Mouse (Mus musculus) macrophage (primary cell): ENCODE results near the gene Timp3. TPM values are rescaled to one million over a fixed set of nuclear protein-coding genes. Genes with fewer than 3 reads are reported as not detected.

Experiments used
- H3K27ac ChIP-seq: fragments of 350-480 bp; formaldehyde crosslinking; 2 replicates; pipeline ENCODE4 v1.9.0; 2021
- H3K36me3 ChIP-seq: fragments of 350-480 bp; formaldehyde crosslinking; 2 replicates; pipeline ENCODE4 v1.9.0; 2021; ENCODE audit errors: inconsistent target
- H3K4me3 ChIP-seq: fragments of 350-480 bp; formaldehyde crosslinking; 2 replicates; pipeline ENCODE4 v1.9.0; 2021; ENCODE audit errors: inconsistent target
- H3K79me2 ChIP-seq: fragments of 350-480 bp; formaldehyde crosslinking; 2 replicates; pipeline ENCODE4 v1.9.0; 2021; ENCODE audit errors: inconsistent target
- WGBS: methylation state at CpG from one replicate; pipeline ENCODE4 v1.1.7; 2026; ENCODE audit warnings: inconsistent platforms; ENCODE audit not compliant: missing documents; 5-methylcytosine and 5-hydroxymethylcytosine counted together
- polyA plus RNA-seq: library from polyadenylated mRNA; stranded (reverse); fragments of 250-400 nt; gene quantifications from 3 replicates; pipeline ENCODE4 v1.2.4, GENCODE M21; 2018; ENCODE audit warnings: inconsistent platforms
- total RNA-seq, 78 experiments: library from RNA; depleted of rRNA; stranded (reverse); fragments of 250-400 nt; gene quantifications; 1 replicate in 9 of 78; 2 replicates in 24 of 78; 3 replicates in 43 of 78; 4 replicates in 2 of 78; pipeline ENCODE4 v1.2.4; 2018; ENCODE audit warnings: inconsistent platforms in 56 of 78

Timp3 gene
- 10 to 100 TPM in 1 of 26 experiments, 1 to 10 TPM in 2, under 1 TPM in 14, not detected in 9; 0.12 to 32.3 (median 0.48) TPM for total RNA-seq (2018; cell fraction: chromatin; rRNA removed)
- under 1 TPM; 0.03 to 0.26 (median 0.10) TPM for total RNA-seq (2018; cell fraction: cytosol; rRNA removed)
- total RNA-seq (2018; cell fraction: nucleus; rRNA removed), result 1 to 10 TPM in 1 of 26 experiments, under 1 TPM in 22, not detected in 3; 0.11 to 6.2 (median 0.34) TPM
- polyA plus RNA-seq, result 0.08 to 0.83 TPM (median 0.25 TPM) in 3 replicates

- no peaks in the 10 kb centered on the region for H3K36me3 ChIP-seq
- H3K79me2 ChIP-seq, result no peaks in the 10 kb centered on the region
- no peak within 1 kb of the TSS for H3K27ac ChIP-seq
- no peak within 1 kb of the TSS for H3K4me3 ChIP-seq
- WGBS, result 7% methylated on average over 53 of the region's 65 CpGs
These were observed at the start of gene Timp3 for GRCm38 (mm10) chr10:86300293-86301116. Gene Timp3 (plus strand): TSS chr10:86300372.

- whole genome bisulfite sequencing, result 72% methylated on average over 4 of the region's 4 CpGs
- Histone ChIP-seq H3K36me3 (no peaks in the 10 kb centered on the region), H3K4me3 (no peak overlapping the region), H3K79me2 (no peaks in the 10 kb centered on the region), H3K27ac (no peak overlapping the region)
These were observed 44.0 kb upstream of the Timp3 start for GRCm38 (mm10) chr10:86256221-86256620.

DNA sequence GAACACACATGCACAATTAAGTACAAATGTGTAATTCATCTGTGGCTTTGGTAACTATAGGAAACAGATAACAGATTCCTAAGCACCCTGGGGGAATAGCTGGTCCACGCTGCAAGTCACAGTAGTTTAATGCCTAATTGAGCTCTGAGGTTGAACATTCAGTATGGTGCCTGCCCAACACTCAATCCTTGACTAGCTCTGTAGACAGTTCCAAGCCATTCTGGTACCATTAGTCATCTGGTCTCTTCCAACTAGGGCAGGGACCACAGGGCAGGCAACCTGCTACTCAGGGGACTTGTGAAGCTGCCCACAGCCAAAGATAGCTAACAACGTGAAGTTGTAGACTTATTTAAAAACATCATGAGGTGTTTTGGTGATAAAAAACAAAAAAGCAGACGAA is 43.1 kb upstream of the Timp3 start:
- Histone ChIP-seq H3K4me3 (no peak overlapping the region), H3K27ac (no peak overlapping the region), H3K79me2 (no peaks in the 10 kb centered on the region), H3K36me3 (no peaks in the 10 kb centered on the region)
- WGBS, result 88% methylated on average over 3 of the region's 3 CpGs

- WGBS, result 98% methylated on average over 3 of the region's 4 CpGs
- no peaks in the 10 kb centered on the region for H3K36me3 ChIP-seq
- H3K79me2 ChIP-seq, result no peaks in the 10 kb centered on the region
- no peak overlapping the region for H3K4me3 ChIP-seq
- no peak overlapping the region for H3K27ac ChIP-seq
These were observed 42.1 kb upstream of the Timp3 start for GRCm38 (mm10) chr10:86258046-86258445.

DNA sequence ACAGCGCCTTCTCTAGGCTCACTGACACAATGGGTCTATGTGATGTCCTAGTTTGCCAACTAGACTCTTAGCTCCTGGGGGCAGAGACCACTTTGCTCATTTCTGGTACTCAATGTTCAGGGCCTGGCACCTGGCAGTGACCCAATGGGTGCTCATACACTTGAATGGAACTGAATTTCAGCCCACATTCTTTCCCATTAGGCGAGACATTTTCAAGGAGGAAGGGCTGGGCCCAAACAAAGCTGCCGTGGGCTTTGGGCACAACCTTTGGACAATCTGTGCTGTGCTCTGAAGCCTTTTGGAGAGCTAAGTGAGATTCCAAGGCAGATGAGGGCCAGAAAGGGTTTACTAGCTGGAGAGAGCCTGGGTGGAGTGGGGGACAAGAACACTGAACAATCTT is 41.2 kb upstream of the Timp3 start:
- H3K36me3 ChIP-seq, result no peaks in the 10 kb centered on the region
- no peaks in the 10 kb centered on the region for H3K79me2 ChIP-seq
- WGBS, result 97% methylated on average over 3 of the region's 3 CpGs
- no peak overlapping the region for H3K27ac ChIP-seq
- H3K4me3 ChIP-seq, result no peak overlapping the region

GRCm38 (mm10) chr10:86261725-86262124 is 38.4 kb upstream of the Timp3 start:
- 97% methylated on average over 2 of the region's 2 CpGs for WGBS
- Histone ChIP-seq H3K79me2 (no peaks in the 10 kb centered on the region), H3K27ac (no peak overlapping the region), H3K36me3 (no peaks in the 10 kb centered on the region), H3K4me3 (no peak overlapping the region)

DNA sequence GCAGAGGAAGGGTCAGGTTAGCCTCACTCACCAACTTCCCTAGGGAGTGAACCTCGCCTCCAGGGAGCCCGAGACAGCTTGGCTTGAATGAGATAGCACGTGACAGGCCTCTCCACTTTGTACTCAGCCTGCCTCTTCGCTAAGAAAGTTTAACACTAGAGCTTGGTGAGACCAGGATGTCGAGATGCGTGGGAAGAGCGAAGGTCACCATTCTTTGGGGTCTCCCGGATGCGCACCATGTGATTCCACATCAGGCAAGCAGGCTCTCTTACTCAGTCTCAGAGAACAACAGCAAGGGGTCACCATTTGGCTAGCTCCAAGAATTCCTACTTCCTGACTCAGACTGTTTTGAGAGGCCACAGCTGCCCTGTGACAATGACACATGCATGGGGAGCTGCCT is 35.6 kb upstream of the Timp3 start:
- no peak overlapping the region for H3K27ac ChIP-seq
- no peaks in the 10 kb centered on the region for H3K36me3 ChIP-seq
- WGBS, result 93% methylated on average over 9 of the region's 9 CpGs
- H3K79me2 ChIP-seq, result no peaks in the 10 kb centered on the region
- H3K4me3 ChIP-seq, result no peak overlapping the region

DNA sequence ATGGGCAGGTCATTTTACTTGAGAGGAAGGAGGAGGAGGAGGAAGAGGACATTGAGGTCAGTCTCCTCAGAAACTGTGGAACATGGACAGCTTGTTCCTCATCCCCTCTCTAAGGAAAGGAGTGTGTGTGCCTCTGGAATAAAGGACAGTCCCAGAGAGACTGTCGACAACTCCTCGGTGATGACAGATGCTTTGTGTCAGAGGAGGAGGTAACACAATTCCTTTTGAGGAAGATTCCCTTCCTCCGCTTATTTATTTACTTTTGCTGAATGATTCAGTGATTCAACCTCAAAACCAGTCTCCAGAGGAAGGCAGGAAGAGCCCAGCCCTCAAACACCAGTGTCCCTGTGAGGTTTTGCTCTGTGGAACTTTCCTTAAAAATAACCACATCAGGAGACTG is 29.9 kb upstream of the Timp3 start:
- H3K4me3 ChIP-seq, result no peak overlapping the region
- H3K79me2 ChIP-seq, result no peaks in the 10 kb centered on the region
- WGBS, result 84% methylated on average over 3 of the region's 3 CpGs
- H3K27ac ChIP-seq, result no peak overlapping the region
- no peaks in the 10 kb centered on the region for H3K36me3 ChIP-seq

DNA sequence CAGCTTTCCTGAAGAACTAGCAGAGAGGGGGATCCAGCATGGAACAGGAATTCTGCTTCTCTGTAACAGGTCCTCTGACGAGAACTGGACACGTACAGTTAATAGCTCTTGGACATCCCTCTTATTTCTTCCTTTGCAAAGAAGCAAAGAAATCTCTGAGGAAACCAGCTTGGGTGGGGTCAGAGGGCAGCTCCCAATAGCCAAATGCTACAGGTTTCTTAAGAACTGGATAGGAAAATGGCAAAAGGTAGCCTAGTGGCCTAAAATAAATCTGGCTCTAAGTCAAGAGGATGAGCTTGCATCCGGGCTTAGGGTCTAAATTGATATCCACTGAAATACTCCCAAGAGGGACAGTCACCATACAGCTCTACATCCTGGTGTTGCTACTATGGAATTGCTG is 27.3 kb upstream of the Timp3 start:
- no peaks in the 10 kb centered on the region for H3K36me3 ChIP-seq
- H3K4me3 ChIP-seq, result no peak overlapping the region
- no peak overlapping the region for H3K27ac ChIP-seq
- H3K79me2 ChIP-seq, result no peaks in the 10 kb centered on the region
- 100% methylated on average over 3 of the region's 3 CpGs for WGBS

- Histone ChIP-seq H3K27ac (no peak overlapping the region), H3K4me3 (no peak overlapping the region), H3K36me3 (no peaks in the 10 kb centered on the region), H3K79me2 (no peaks in the 10 kb centered on the region)
- 59% methylated on average over 17 of the region's 19 CpGs for WGBS
These were observed 26.6 kb upstream of the Timp3 start for GRCm38 (mm10) chr10:86273410-86274191.

GRCm38 (mm10) chr10:86275585-86275984 is 24.6 kb upstream of the Timp3 start:
- H3K27ac ChIP-seq, result no peak overlapping the region
- no peak overlapping the region for H3K4me3 ChIP-seq
- H3K79me2 ChIP-seq, result no peaks in the 10 kb centered on the region
- WGBS, result 94% methylated on average over 5 of the region's 5 CpGs
- no peaks in the 10 kb centered on the region for H3K36me3 ChIP-seq

GRCm38 (mm10) chr10:86277327-86277726 is 22.8 kb upstream of the Timp3 start:
- no peaks in the 10 kb centered on the region for H3K36me3 ChIP-seq
- no peaks in the 10 kb centered on the region for H3K79me2 ChIP-seq
- no peak overlapping the region for H3K27ac ChIP-seq
- H3K4me3 ChIP-seq, result no peak overlapping the region
- 2% methylated on average over 5 of the region's 5 CpGs for WGBS

GRCm38 (mm10) chr10:86278481-86278880 is 21.7 kb upstream of the Timp3 start:
- no peaks in the 10 kb centered on the region for H3K79me2 ChIP-seq
- H3K36me3 ChIP-seq, result no peaks in the 10 kb centered on the region
- H3K27ac ChIP-seq, result no peak overlapping the region
- H3K4me3 ChIP-seq, result no peak overlapping the region
- WGBS, result 93% methylated on average over 2 of the region's 2 CpGs

DNA sequence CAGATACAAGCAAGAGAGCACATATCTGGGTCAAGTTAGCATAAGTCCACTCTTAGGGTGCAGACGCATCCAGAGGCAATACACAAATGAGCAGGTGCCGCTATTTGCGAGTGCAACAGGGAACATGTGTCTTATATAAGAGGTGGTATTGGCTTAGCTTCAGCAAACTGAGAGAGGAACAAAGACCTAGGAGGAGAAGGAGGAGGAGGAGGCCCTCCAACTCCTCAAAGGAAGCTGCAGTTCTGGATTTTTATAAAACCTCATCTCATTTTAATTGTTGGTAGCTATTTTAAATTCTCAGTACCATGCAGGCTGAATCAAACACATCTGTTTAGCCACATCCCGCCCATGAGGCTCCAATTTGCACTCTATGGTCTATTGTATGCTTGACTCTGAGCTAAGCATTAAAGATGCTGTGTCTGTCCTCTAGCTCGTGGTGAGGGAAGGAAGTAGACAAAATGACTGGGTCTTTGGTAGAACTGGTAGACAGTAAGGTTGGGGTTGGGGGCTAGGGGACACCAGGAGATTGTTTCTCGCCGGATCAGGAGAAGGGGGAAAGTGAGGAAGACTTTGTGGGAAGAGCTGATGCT is 20.5 kb upstream of the Timp3 start:
- no peak overlapping the region for H3K27ac ChIP-seq
- no peaks in the 10 kb centered on the region for H3K79me2 ChIP-seq
- WGBS, result 20% methylated on average over 7 of the region's 7 CpGs
- no peaks in the 10 kb centered on the region for H3K36me3 ChIP-seq
- no peak overlapping the region for H3K4me3 ChIP-seq
